Mouse (Mus musculus): Measurements from ENCODE around the gene Garnl3. TPM values are rescaled to one million over a fixed set of nuclear protein-coding genes. Genes with fewer than 3 reads are reported as not detected.
"Not testable (repeated sequence)": the region's sequence is repeated elsewhere in the genome, so short reads cannot be mapped to it uniquely, and the experiment has no call there.

Garnl3 gene
- polyA plus RNA-seq, 1 experiment from 2014 or later = 12.2 TPM

DNA sequence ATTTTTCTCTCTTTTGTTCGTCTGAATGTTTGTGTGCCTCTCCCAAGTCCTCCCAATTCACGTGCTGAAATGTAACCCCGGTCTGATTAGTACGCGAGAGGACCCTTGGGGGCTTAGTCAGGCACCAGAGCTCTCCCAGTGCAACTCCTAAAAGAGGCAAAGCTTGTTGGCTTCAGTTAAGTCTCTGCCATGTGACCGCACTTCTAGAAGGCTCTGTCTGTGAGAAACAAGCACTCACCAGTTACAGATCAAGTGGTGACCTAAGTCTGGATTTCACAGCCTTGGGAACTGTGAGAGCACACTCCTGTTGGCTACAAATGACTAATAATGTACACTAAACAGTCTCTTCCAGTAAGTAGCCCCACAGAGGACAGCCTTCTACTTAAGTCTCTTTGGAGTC, 8.6 kb downstream of the Garnl3 start:
- Histone ChIP-seq H3K27ac (no peak overlapping the region), H3K4me1 (no peaks in the 10 kb centered on the region), H3K36me3 (ENCODE audit: poor library complexity, severe bottlenecking) (no peaks in the 10 kb centered on the region), H3K4me2 (no peak overlapping the region), H3K9me3 (replicated peaks) (no peaks in the 10 kb centered on the region), H3K9ac (no peak overlapping the region), H3K4me3 (no peak overlapping the region), H3K27me3 (no peaks in the 10 kb centered on the region)
- no peak for ATAC-seq
- WGBS = 73% methylated on average over 6 of the region's 6 CpGs

DNA sequence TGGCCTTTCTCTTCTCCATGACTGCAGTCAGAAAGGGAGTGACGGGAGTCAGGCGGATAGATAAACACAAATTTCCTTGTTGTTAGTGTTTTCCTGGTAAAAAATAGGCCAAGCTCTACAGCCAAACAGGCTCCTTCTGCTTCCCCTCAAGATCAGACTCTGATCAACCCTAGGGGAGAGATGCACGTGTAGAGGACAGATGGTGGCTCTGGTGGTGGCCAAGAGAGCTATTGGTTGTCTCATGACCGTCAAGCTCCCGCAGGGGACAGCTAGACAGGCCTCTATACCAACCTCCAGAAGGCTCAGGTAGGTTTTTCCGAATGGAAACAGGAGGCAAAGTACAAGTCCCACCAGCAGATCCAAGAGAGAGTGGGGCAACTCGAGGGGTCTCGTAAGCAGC, 30.9 kb downstream of the Garnl3 start:
- no peaks in the 10 kb centered on the region for H3K36me3 ChIP-seq (ENCODE audit: poor library complexity, severe bottlenecking)
- no peak for ATAC-seq
- no peak overlapping the region for H3K4me3 ChIP-seq
- WGBS = 88% methylated on average over 8 of the region's 8 CpGs
- no peaks in the 10 kb centered on the region for H3K27me3 ChIP-seq
- H3K9ac ChIP-seq = no peak overlapping the region
- H3K27ac ChIP-seq = no peak overlapping the region
- no peaks in the 10 kb centered on the region for H3K9me3 ChIP-seq (replicated peaks)
- no peak overlapping the region for H3K4me2 ChIP-seq
- peaks cover 5% of the 10 kb centered on the region for H3K4me1 ChIP-seq

DNA sequence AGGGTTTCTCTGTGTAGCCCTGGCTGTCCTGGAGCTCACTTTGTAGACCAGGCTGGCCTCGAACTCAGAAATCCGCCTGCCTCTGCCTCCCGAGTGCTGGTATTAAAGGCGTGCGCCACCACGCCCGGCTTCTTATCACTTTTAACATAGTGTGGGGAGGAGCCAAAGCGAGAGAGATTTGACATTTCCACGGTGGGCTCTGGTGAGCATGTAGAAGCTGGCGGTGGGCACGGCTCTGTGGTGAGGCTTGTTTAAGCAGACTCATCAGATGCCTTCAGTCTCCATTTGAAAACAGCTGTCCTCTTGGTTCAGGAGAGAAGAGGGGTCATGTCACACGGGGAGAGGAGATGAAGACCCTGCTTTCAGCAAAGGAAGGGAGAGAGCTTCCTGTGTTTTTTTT, 34.1 kb downstream of the Garnl3 start:
- not testable (repeated sequence) for H3K36me3 ChIP-seq (ENCODE audit: poor library complexity, severe bottlenecking); H3K27me3 ChIP-seq; H3K27ac ChIP-seq; H3K9me3 ChIP-seq (replicated peaks); ATAC-seq; H3K9ac ChIP-seq; H3K4me1 ChIP-seq; H3K4me3 ChIP-seq; H3K4me2 ChIP-seq
- WGBS = 93% methylated on average over 12 of the region's 12 CpGs

- H3K4me2 ChIP-seq = no peak overlapping the region
- no peaks in the 10 kb centered on the region for H3K9me3 ChIP-seq (replicated peaks)
- peaks cover 9% of the 10 kb centered on the region for H3K4me1 ChIP-seq
- no peak overlapping the region for H3K27ac ChIP-seq
- ATAC-seq = 0 out of 2 replicates have a peak, but pooled peaks have one; percentile 36
- H3K4me3 ChIP-seq = no peak overlapping the region
- H3K9ac ChIP-seq = no peak overlapping the region
- WGBS = 73% methylated on average over 10 of the region's 10 CpGs
- H3K27me3 ChIP-seq = no peaks in the 10 kb centered on the region
- H3K36me3 ChIP-seq (ENCODE audit: poor library complexity, severe bottlenecking) = no peaks in the 10 kb centered on the region
These were observed 36.2 kb downstream of the Garnl3 start for GRCm38 (mm10) chr2:33095221-33095671.

- H3K4me1 ChIP-seq = peaks cover 8% of the 10 kb centered on the region
- WGBS = 88% methylated on average over 8 of the region's 8 CpGs
- H3K4me3 ChIP-seq = no peak overlapping the region
- H3K4me2 ChIP-seq = no peak overlapping the region
- ATAC-seq = no peak
- H3K9ac ChIP-seq = no peak overlapping the region
- no peaks in the 10 kb centered on the region for H3K27me3 ChIP-seq
- H3K36me3 ChIP-seq (ENCODE audit: poor library complexity, severe bottlenecking) = no peaks in the 10 kb centered on the region
- no peaks in the 10 kb centered on the region for H3K9me3 ChIP-seq (replicated peaks)
- no peak overlapping the region for H3K27ac ChIP-seq
These were observed 40.6 kb downstream of the Garnl3 start for GRCm38 (mm10) chr2:33090620-33091520.

- not testable (repeated sequence) for H3K9me3 ChIP-seq (replicated peaks); H3K4me3 ChIP-seq; H3K4me2 ChIP-seq; H3K9ac ChIP-seq; H3K27me3 ChIP-seq; ATAC-seq; H3K36me3 ChIP-seq (ENCODE audit: poor library complexity, severe bottlenecking); H3K27ac ChIP-seq; H3K4me1 ChIP-seq
- WGBS = 93% methylated on average over 1 of the region's 1 CpGs
These were observed 41.4 kb downstream of the Garnl3 start for GRCm38 (mm10) chr2:33090033-33090400.

GRCm38 (mm10) chr2:33089356-33090032, 42.0 kb downstream of the Garnl3 start:
- 91% methylated on average over 5 of the region's 5 CpGs for WGBS
- H3K9me3 ChIP-seq (replicated peaks) = no peaks in the 10 kb centered on the region

DNA sequence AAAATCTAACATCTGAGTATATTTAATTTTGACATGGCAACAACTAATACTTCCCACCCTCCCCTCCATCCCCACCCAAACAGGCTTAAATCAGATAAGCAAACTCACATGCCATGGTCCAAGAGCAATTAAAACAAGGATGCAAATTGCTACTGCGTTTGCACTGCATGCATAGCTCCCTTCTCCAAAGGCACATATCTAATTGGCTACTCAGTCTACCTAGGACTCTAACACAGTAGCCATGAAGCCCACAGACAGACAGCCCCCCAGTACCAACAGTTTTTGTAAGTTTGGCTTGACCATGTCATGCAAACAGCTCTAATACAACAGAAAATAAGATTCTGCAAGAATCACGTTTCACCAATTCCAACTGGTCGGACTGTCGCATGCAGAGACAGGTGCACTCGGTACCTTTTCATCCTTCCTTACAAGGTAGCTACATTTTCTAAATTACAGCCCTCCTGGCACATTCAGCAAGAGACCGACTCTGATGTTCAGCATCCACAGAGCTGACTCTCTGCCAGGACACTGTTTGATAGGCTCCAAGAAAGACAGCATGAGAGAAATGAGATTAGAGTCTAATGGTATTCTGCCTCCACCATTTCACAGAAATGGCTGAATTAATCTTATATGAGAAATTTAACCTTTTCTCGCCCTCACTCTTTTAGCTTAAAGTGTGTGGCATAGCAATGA, 44.6 kb downstream of the Garnl3 start:
- Histone ChIP-seq H3K4me2 (no peak overlapping the region), H3K4me1 (no peaks in the 10 kb centered on the region), H3K27ac (no peak overlapping the region), H3K27me3 (no peaks in the 10 kb centered on the region), H3K9me3 (replicated peaks) (no peaks in the 10 kb centered on the region), H3K36me3 (ENCODE audit: poor library complexity, severe bottlenecking) (no peaks in the 10 kb centered on the region), H3K9ac (no peak overlapping the region), H3K4me3 (no peak overlapping the region)
- no peak for ATAC-seq
- 74% methylated on average over 7 of the region's 7 CpGs for WGBS

More at GRCm38 (mm10) chr2:33089356-33090032, 42.0 kb downstream of the Garnl3 start:
- ATAC-seq = no peak
- Histone ChIP-seq H3K9ac (no peak overlapping the region), H3K27ac (no peak overlapping the region), H3K27me3 (no peaks in the 10 kb centered on the region), H3K4me1 (no peaks in the 10 kb centered on the region), H3K36me3 (ENCODE audit: poor library complexity, severe bottlenecking) (no peaks in the 10 kb centered on the region), H3K4me3 (no peak overlapping the region), H3K4me2 (no peak overlapping the region)

DNA sequence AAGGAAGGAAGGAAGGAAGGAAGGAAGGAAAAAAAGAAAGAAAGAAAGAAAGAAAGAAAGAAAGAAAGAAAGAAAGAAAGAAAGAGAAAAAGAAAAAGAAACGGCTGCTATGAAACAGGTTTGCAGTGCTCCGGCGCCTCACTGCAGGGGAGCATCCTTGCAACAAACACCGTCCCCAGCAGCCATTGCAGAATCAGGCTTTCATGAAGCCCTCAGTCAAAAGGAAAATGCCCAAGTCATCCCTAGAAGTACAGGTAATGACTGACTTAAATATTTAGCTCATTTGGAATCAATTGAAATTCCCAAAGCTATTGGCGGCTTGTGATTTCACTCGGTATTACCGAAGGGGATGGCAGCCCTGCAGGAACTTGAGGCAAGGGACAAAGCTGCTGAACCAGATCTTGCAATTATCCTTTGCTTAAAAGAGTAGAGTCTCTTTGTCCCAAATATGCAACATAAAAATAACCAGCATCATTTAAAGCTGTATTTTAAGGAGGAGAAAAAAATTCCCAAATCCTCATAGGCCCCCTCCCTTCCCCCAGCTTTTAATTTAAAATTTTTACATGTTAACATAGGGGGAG, 45.3 kb downstream of the Garnl3 start:
- no peaks in the 10 kb centered on the region for H3K27me3 ChIP-seq
- H3K4me1 ChIP-seq = no peaks in the 10 kb centered on the region
- WGBS = 32% methylated on average over 7 of the region's 7 CpGs
- H3K9ac ChIP-seq = no peak overlapping the region
- no peak overlapping the region for H3K4me2 ChIP-seq
- no peaks in the 10 kb centered on the region for H3K36me3 ChIP-seq (ENCODE audit: poor library complexity, severe bottlenecking)
- no peak overlapping the region for H3K4me3 ChIP-seq
- 0 out of 2 replicates have a peak overlapping the region, but pooled peaks have one; percentile 25 for H3K27ac ChIP-seq
- no peaks in the 10 kb centered on the region for H3K9me3 ChIP-seq (replicated peaks)
- no peak for ATAC-seq

- H3K36me3 ChIP-seq (ENCODE audit: poor library complexity, severe bottlenecking) = no peaks in the 10 kb centered on the region
- no peak overlapping the region for H3K4me3 ChIP-seq
- H3K4me2 ChIP-seq = no peak overlapping the region
- no peak overlapping the region for H3K27ac ChIP-seq
- no peaks in the 10 kb centered on the region for H3K9me3 ChIP-seq (replicated peaks)
- H3K9ac ChIP-seq = no peak overlapping the region
- peaks cover 5% of the 10 kb centered on the region for H3K4me1 ChIP-seq
- WGBS = 94% methylated on average over 3 of the region's 3 CpGs
- ATAC-seq = no peak
- H3K27me3 ChIP-seq = no peaks in the 10 kb centered on the region
These were observed 47.2 kb downstream of the Garnl3 start for GRCm38 (mm10) chr2:33084221-33084620.

DNA sequence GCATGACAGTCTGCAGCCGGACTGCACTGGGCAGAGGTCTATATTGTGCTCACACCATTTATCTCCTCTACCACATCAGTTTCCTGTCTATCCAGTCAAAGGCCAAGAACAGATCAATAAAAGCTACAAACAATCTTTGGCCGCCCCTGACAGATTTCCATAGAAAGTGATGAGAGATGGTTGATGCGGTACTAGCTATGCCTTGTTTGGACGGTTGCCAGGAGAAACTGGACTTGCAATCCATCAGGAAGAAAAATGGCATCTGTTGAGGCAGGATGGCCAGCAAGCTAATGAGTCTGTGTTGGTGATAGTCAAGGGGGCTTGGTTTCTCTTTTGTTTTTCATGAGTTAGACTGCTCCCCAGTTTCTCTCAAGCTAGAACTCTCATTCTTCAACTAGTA, 51.3 kb downstream of the Garnl3 start:
- Histone ChIP-seq H3K36me3 (ENCODE audit: poor library complexity, severe bottlenecking) (no peaks in the 10 kb centered on the region), H3K27ac (no peak overlapping the region), H3K9me3 (replicated peaks) (no peaks in the 10 kb centered on the region), H3K27me3 (no peaks in the 10 kb centered on the region), H3K9ac (no peak overlapping the region), H3K4me1 (peaks cover 10% of the 10 kb centered on the region), H3K4me2 (no peak overlapping the region), H3K4me3 (no peak overlapping the region)
- WGBS = 87% methylated on average over 4 of the region's 4 CpGs
- no peak for ATAC-seq

DNA sequence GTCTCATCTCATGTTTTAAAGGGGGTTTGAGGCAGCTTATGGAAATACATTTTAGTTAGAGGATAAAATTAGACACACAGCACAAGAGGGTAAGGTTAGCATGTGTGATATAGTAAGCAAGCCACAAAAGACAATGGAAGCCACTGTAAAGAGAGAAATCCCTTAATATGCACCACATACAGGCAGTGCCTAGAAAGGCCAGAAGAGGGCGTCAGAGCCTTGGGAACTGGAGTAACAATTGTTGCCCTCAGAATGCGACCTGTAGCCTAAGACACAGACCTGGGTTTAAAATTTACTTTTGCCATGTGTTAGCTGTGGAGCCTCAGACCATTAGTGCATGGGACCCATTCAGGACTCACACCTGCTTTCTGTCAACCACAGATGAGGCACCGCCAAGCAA, 54.2 kb downstream of the Garnl3 start:
- no peak overlapping the region for H3K27ac ChIP-seq
- H3K27me3 ChIP-seq = no peaks in the 10 kb centered on the region
- no peaks in the 10 kb centered on the region for H3K36me3 ChIP-seq (ENCODE audit: poor library complexity, severe bottlenecking)
- peaks cover 11% of the 10 kb centered on the region for H3K4me1 ChIP-seq
- 32% methylated on average over 3 of the region's 3 CpGs for WGBS
- no peak for ATAC-seq
- no peaks in the 10 kb centered on the region for H3K9me3 ChIP-seq (replicated peaks)
- H3K4me3 ChIP-seq = no peak overlapping the region
- H3K9ac ChIP-seq = no peak overlapping the region
- no peak overlapping the region for H3K4me2 ChIP-seq

Measured in forebrain, embryonic 13.5 days (tissue).